Mouse (Mus musculus) ES-E14 (cell line): ENCODE results near the gene Dennd2c.

ENCODE experiments used
- CHD2 ChIP-seq: IDR thresholded peaks from 2 replicates; pipeline ENCODE4 v1.6.1; 2014; ENCODE audit warnings: mild to moderate bottlenecking, low read depth, low read length, inconsistent platforms
- HCFC1 ChIP-seq: IDR thresholded peaks from 2 replicates; pipeline ENCODE4 v1.6.1; 2012; ENCODE audit warnings: low read length, inconsistent platforms, borderline replicate concordance; ENCODE audit not compliant: insufficient read depth
- MAFK ChIP-seq: IDR thresholded peaks from 2 replicates; pipeline ENCODE4 v1.6.1; 2014; ENCODE audit warnings: mild to moderate bottlenecking, low read depth, low read length, inconsistent platforms; ENCODE audit not compliant: insufficient read depth
- ZC3H11A ChIP-seq: IDR thresholded peaks from 2 replicates; pipeline ENCODE4 v1.6.1; 2012; ENCODE audit warnings: low read depth, mild to moderate bottlenecking, inconsistent platforms, low read length, borderline replicate concordance
- ZNF384 ChIP-seq: IDR thresholded peaks from 2 replicates; pipeline ENCODE4 v1.6.1; 2012; ENCODE audit warnings: low read depth, low read length, inconsistent platforms

GRCm38 (mm10) chr3:103101909-103102308, 495 bp upstream of the Dennd2c start:
- TF ChIP-seq ZNF384 (no peak), HCFC1 (no peak), ZC3H11A (no peak), MAFK (no peak), CHD2 (no peak)
